Mouse (Mus musculus): ENCODE measurements around the gene Mta2.

GRCm38 (mm10) chr19:8903412-8903811 is 38.3 kb upstream of the Mta2 start:
- TF ChIP-seq CTCF (IDR thresholded peaks at IDR 0.05; ENCODE audit: low read depth) (no peak), EP300 (IDR thresholded peaks at IDR 0.05; ENCODE audit: low read depth) (no peak)

All from liver, postnatal 0 days (tissue).